Mouse (Mus musculus): Measurements from ENCODE around the gene Gabbr2.

Gene Gabbr2

DNA sequence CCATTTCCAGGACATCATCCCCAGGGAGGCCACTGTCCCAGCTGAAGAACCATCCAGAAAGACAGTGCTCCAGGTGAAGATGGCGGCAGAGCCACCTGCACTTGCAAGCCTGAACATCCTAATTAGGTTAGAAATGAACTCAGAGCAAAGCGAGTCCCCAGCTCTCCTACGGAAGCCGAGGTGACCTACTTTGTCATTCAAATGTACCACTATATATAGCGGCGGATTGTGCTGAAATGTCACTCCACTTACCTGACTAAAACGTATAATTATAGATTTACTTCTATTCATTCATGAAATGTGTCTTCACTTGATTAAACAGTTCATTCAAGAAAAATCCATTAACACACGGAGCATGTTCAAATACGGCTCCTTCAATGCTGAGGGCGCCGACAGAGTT, 170.0 kb downstream of the Gabbr2 start:
- Histone ChIP-seq H3K27me3 (ENCODE audit: control insufficient read depth, insufficient read depth, low read length, poor library complexity, severe bottlenecking) (no peaks in the 10 kb centered on the region), H3K36me3 (ENCODE audit: control insufficient read depth, insufficient read depth, low read length, poor library complexity, severe bottlenecking) (no peaks in the 10 kb centered on the region)
- no peak for DNase-seq (ENCODE audit: low read depth, low spot score)

- H3K36me3 ChIP-seq (ENCODE audit: control insufficient read depth, insufficient read depth, low read length, poor library complexity, severe bottlenecking) = no peaks in the 10 kb centered on the region
- no peak for DNase-seq (ENCODE audit: low read depth, low spot score)
- no peaks in the 10 kb centered on the region for H3K27me3 ChIP-seq (ENCODE audit: control insufficient read depth, insufficient read depth, low read length, poor library complexity, severe bottlenecking)
Measured at GRCm38 (mm10) chr4:46814954-46815353, 176.7 kb downstream of the Gabbr2 start.

DNA sequence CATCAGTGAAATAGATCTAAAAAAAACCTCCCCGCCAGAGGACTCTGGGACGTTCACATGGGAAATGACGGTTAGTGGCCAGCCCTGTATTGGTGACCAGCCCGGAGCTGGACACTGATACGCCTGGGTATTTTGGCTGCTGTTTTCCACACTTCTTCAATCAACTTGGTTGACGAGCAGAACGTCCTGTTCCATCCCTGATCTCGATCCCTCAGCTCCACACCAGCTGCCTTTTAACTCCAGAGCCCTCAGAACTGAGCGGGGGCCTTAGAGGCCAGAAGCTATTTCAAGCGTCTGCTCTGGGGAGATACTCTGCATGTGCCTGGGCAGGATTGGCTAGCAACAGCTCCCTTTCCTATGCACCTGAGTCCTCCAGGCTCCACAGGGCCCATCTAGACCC, 177.4 kb downstream of the Gabbr2 start:
- no peak for DNase-seq (ENCODE audit: low read depth, low spot score)
- no peaks in the 10 kb centered on the region for H3K36me3 ChIP-seq (ENCODE audit: control insufficient read depth, insufficient read depth, low read length, poor library complexity, severe bottlenecking)
- H3K27me3 ChIP-seq (ENCODE audit: control insufficient read depth, insufficient read depth, low read length, poor library complexity, severe bottlenecking) = no peaks in the 10 kb centered on the region

- no peaks in the 10 kb centered on the region for H3K36me3 ChIP-seq (ENCODE audit: control insufficient read depth, insufficient read depth, low read length, poor library complexity, severe bottlenecking)
- DNase-seq (ENCODE audit: low read depth, low spot score) = no peak
- H3K27me3 ChIP-seq (ENCODE audit: control insufficient read depth, insufficient read depth, low read length, poor library complexity, severe bottlenecking) = no peaks in the 10 kb centered on the region
Measured at GRCm38 (mm10) chr4:46811165-46811564, 180.5 kb downstream of the Gabbr2 start.

GRCm38 (mm10) chr4:46806876-46807275, 184.8 kb downstream of the Gabbr2 start:
- Histone ChIP-seq H3K36me3 (ENCODE audit: control insufficient read depth, insufficient read depth, low read length, poor library complexity, severe bottlenecking) (no peaks in the 10 kb centered on the region), H3K27me3 (ENCODE audit: control insufficient read depth, insufficient read depth, low read length, poor library complexity, severe bottlenecking) (no peaks in the 10 kb centered on the region)
- DNase-seq (ENCODE audit: low read depth, low spot score) = no peak

DNA sequence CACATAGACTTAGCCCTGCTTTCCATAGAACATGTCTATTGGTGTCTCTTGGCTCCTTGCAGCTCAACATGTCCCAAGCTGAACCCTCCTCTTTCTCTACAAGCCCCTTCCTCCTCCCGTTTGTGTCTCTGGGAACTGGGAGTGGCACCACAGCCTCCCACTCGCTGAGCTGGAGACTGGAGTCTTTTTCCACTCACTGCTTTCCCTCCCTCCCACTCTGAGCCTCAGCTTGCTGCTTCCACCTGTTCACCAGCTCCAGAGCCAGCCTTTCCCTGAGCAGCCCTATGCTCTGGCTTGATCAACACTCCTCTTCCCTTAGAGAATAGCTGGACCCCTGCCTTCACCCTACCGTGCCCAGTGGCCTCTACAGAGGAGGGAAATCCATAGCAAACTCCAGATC, 185.8 kb downstream of the Gabbr2 start:
- DNase-seq (ENCODE audit: low read depth, low spot score) = no peak
- H3K27me3 ChIP-seq (ENCODE audit: control insufficient read depth, insufficient read depth, low read length, poor library complexity, severe bottlenecking) = no peaks in the 10 kb centered on the region

DNA sequence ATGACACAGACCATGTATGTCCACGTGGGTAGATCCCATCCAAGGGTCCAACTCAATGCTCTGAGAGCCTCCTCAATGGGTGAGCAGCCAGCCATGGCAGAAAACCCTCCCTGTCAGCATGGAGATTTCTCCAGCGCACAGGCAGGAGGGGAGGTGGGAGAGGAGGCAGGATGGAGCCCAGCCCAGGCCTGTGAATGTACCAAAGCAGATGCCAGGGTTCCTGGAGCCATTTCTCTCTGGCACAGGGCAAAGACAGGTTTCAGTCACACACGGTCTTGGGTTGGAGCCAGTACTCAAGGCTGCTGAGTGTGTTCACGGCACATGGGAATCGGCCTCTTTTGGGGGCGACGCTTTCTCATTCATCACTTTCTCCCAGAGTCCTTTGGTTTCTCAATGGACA, 189.3 kb downstream of the Gabbr2 start:
- DNase-seq (ENCODE audit: low read depth, low spot score) = no peak
- Histone ChIP-seq H3K27me3 (ENCODE audit: control insufficient read depth, insufficient read depth, low read length, poor library complexity, severe bottlenecking) (no peaks in the 10 kb centered on the region), H3K36me3 (ENCODE audit: control insufficient read depth, insufficient read depth, low read length, poor library complexity, severe bottlenecking) (no peaks in the 10 kb centered on the region)

More for the DNA sequence above, 185.8 kb downstream of the Gabbr2 start:
- H3K36me3 ChIP-seq (ENCODE audit: control insufficient read depth, insufficient read depth, low read length, poor library complexity, severe bottlenecking) = no peaks in the 10 kb centered on the region

- H3K27me3 ChIP-seq (ENCODE audit: control insufficient read depth, insufficient read depth, low read length, poor library complexity, severe bottlenecking) = no peaks in the 10 kb centered on the region
- DNase-seq (ENCODE audit: low read depth, low spot score) = no peak
- H3K36me3 ChIP-seq (ENCODE audit: control insufficient read depth, insufficient read depth, low read length, poor library complexity, severe bottlenecking) = no peaks in the 10 kb centered on the region
Measured at GRCm38 (mm10) chr4:46799904-46800303, 191.8 kb downstream of the Gabbr2 start.

- no peak for DNase-seq (ENCODE audit: low read depth, low spot score)
- Histone ChIP-seq H3K27me3 (ENCODE audit: control insufficient read depth, insufficient read depth, low read length, poor library complexity, severe bottlenecking) (no peaks in the 10 kb centered on the region), H3K36me3 (ENCODE audit: control insufficient read depth, insufficient read depth, low read length, poor library complexity, severe bottlenecking) (no peaks in the 10 kb centered on the region)
Measured at GRCm38 (mm10) chr4:46795707-46796106, 196.0 kb downstream of the Gabbr2 start.

- no peak for DNase-seq (ENCODE audit: low read depth, low spot score)
- H3K36me3 ChIP-seq (ENCODE audit: control insufficient read depth, insufficient read depth, low read length, poor library complexity, severe bottlenecking) = no peaks in the 10 kb centered on the region
- no peaks in the 10 kb centered on the region for H3K27me3 ChIP-seq (ENCODE audit: control insufficient read depth, insufficient read depth, low read length, poor library complexity, severe bottlenecking)
Measured at GRCm38 (mm10) chr4:46794583-46794982, 197.1 kb downstream of the Gabbr2 start.

- Histone ChIP-seq H3K36me3 (ENCODE audit: control insufficient read depth, insufficient read depth, low read length, poor library complexity, severe bottlenecking) (no peaks in the 10 kb centered on the region), H3K27me3 (ENCODE audit: control insufficient read depth, insufficient read depth, low read length, poor library complexity, severe bottlenecking) (no peaks in the 10 kb centered on the region)
- no peak for DNase-seq (ENCODE audit: low read depth, low spot score)
Measured at GRCm38 (mm10) chr4:46792280-46793026, 199.2 kb downstream of the Gabbr2 start.

- no peaks in the 10 kb centered on the region for H3K27me3 ChIP-seq (ENCODE audit: control insufficient read depth, insufficient read depth, low read length, poor library complexity, severe bottlenecking)
- no peak for DNase-seq (ENCODE audit: low read depth, low spot score)
Measured at GRCm38 (mm10) chr4:46791268-46791951, 200.3 kb downstream of the Gabbr2 start.

GRCm38 (mm10) chr4:46790609-46791267, 200.9 kb downstream of the Gabbr2 start:
- Histone ChIP-seq H3K27me3 (ENCODE audit: control insufficient read depth, insufficient read depth, low read length, poor library complexity, severe bottlenecking) (no peaks in the 10 kb centered on the region), H3K36me3 (ENCODE audit: control insufficient read depth, insufficient read depth, low read length, poor library complexity, severe bottlenecking) (no peaks in the 10 kb centered on the region)
- no peak for DNase-seq (ENCODE audit: low read depth, low spot score)

More at GRCm38 (mm10) chr4:46791268-46791951, 200.3 kb downstream of the Gabbr2 start:
- no peaks in the 10 kb centered on the region for H3K36me3 ChIP-seq (ENCODE audit: control insufficient read depth, insufficient read depth, low read length, poor library complexity, severe bottlenecking)

DNA sequence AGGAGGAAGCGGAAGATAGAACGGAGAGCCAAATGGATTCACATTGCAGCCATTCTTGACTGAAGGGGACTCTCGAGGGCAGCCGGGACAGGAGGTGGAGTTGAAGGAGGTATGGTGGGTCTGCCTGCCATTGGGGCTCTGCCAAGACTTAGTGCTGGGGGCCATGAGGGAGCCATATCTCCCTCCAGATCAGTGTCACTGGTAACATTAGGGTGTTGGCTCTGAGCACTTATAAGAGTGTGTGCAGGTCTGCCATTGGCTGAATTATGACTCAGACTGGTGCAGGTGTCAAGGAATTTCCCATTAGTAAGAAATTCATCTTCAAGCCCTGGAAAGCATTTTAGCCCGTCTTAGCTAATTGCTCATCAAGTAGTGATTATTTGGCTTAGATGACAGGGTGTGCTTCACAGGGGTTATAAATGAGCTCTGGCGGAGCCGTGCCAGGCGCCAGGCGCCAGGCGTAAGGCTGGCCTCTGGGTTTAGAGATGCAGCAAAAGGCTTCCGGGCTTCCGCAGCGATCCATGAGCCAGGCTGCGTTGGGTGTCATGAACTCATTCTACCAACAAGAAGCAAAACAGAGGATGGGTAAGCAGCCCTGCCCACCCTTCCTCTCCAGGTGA, 207.1 kb downstream of the Gabbr2 start:
- DNase-seq (ENCODE audit: low read depth, low spot score) = no peak

DNA sequence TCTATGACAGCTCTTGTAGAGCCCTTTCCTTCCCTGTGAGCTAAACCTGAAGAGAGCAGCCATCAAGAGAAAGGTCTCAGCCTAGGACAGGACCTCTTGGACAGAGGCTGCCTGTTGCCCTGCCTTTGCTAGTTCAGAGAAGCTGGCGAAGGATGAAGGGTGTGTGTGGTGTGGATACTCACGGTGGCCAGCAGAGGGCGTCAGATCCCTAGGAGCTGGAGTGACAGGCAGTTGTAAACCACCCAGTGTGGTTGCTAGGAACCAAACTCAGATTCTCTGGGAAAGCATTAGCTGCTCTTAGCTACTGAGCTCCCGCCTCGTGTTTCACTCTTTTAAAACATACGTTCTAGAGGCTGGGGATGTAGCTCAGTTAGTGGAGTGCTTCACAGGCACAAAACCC, 210.6 kb downstream of the Gabbr2 start:
- Histone ChIP-seq H3K36me3 (ENCODE audit: control insufficient read depth, insufficient read depth, low read length, poor library complexity, severe bottlenecking) (no peaks in the 10 kb centered on the region), H3K27me3 (ENCODE audit: control insufficient read depth, insufficient read depth, low read length, poor library complexity, severe bottlenecking) (no peaks in the 10 kb centered on the region)
- peak; percentile 48 for DNase-seq (ENCODE audit: low read depth, low spot score)

More for the DNA sequence above, 207.1 kb downstream of the Gabbr2 start:
- no peaks in the 10 kb centered on the region for H3K27me3 ChIP-seq (ENCODE audit: control insufficient read depth, insufficient read depth, low read length, poor library complexity, severe bottlenecking)
- no peaks in the 10 kb centered on the region for H3K36me3 ChIP-seq (ENCODE audit: control insufficient read depth, insufficient read depth, low read length, poor library complexity, severe bottlenecking)
